Mouse (Mus musculus): Measurements from ENCODE around the gene Dnah2. TPM values are rescaled to one million over a fixed set of nuclear protein-coding genes. Genes with fewer than 3 reads are reported as not detected.

The Dnah2 gene
- total and polyA plus RNA-seq, 3 experiments, result 0.04 to 0.07 TPM; not detected in 1

DNA sequence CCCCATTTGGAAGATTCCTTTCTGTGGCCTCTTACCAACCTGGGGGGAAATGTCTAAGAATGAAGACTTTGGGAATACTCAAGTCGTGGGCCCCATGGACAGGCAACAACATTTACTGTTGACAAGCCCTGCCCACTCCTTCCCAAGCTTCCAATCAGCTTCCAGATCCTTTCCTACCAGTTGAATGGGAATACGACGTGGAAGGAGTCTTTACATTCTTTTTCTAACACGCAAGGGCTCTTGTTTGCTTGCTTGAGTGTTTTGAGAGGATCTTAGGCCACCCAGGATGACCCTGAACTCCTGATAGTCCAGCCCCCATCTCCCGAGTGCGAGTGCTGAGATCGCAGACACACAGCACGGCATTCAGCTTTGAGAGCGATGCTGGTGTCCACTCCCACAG is 47.4 kb downstream of the Dnah2 start:
- no peaks in the 10 kb centered on the region for H3K79me2 ChIP-seq (ENCODE audit: control insufficient read depth, insufficient read depth, low read length, poor library complexity)
- peaks cover 0 to 5% of the 10 kb centered on the region in 2 experiments; a peak in 2 of 4 replicates for H3K36me3 ChIP-seq (ENCODE audit: control insufficient read depth in 1 of 2, insufficient read depth in 2 of 2, low read length in 2 of 2)
- peaks cover 2 to 22% of the 10 kb centered on the region in 2 experiments; a peak in 3 of 4 replicates for H3K4me1 ChIP-seq (ENCODE audit: control insufficient read depth in 1 of 2, insufficient read depth in 2 of 2, low read length in 2 of 2)
- no peak for TF ChIP-seq SMC3 (IDR thresholded peaks at IDR 0.05; ENCODE audit: low read depth, low read length)
- no peak for TF ChIP-seq RAD21 (IDR thresholded peaks at IDR 0.05; ENCODE audit: low read depth, low read length)
- no peak for TF ChIP-seq TBP (IDR thresholded peaks at IDR 0.05; ENCODE audit: low read depth, low read length)
- TF ChIP-seq HCFC1 (IDR thresholded peaks at IDR 0.05; ENCODE audit: low read depth, low read length), result no peak
- TF ChIP-seq CHD1 (IDR thresholded peaks at IDR 0.05; ENCODE audit: low read depth, low read length), result no peak
- no peak for TF ChIP-seq NELFE (IDR thresholded peaks at IDR 0.05; ENCODE audit: low read depth, low read length)
- TF ChIP-seq POLR2AphosphoS5 (IDR thresholded peaks at IDR 0.05; ENCODE audit: borderline replicate concordance, low read depth, low read length), result no peak
- no peak for TF ChIP-seq JUND (IDR thresholded peaks at IDR 0.05; ENCODE audit: low read depth, low read length)
- TF ChIP-seq ELF1 (IDR thresholded peaks at IDR 0.05; ENCODE audit: low read depth, low read length), result no peak
- no peak for TF ChIP-seq EP300 (IDR thresholded peaks at IDR 0.05; ENCODE audit: low read depth in 1 of 2, low read length in 2 of 2)
- no peak for TF ChIP-seq USF2 (IDR thresholded peaks at IDR 0.05; ENCODE audit: borderline replicate concordance in 1 of 2, insufficient read depth in 1 of 2, low read depth in 1 of 2, low read length in 2 of 2)
- H3K9me3 ChIP-seq (replicated peaks; ENCODE audit: insufficient read depth, low read length), result no peaks in the 10 kb centered on the region
- no peak for DNase-seq (ENCODE audit: low read depth, low spot score)
- no peak overlapping the region for H3K9ac ChIP-seq (ENCODE audit: control insufficient read depth, low read depth, low read length, poor library complexity, severe bottlenecking)
- H3K4me3 ChIP-seq (ENCODE audit: control insufficient read depth in 1 of 2, insufficient read depth in 1 of 2, low read depth in 2 of 2, low read length in 2 of 2), result no peak overlapping the region
- H3K27me3 ChIP-seq (ENCODE audit: control insufficient read depth in 1 of 2, insufficient read depth in 2 of 2, low read length in 2 of 2), result peaks cover 0 to 2% of the 10 kb centered on the region in 2 experiments; a peak in 2 of 4 replicates
- H3K27ac ChIP-seq (ENCODE audit: control insufficient read depth, low read depth, low read length), result no peak overlapping the region

DNA sequence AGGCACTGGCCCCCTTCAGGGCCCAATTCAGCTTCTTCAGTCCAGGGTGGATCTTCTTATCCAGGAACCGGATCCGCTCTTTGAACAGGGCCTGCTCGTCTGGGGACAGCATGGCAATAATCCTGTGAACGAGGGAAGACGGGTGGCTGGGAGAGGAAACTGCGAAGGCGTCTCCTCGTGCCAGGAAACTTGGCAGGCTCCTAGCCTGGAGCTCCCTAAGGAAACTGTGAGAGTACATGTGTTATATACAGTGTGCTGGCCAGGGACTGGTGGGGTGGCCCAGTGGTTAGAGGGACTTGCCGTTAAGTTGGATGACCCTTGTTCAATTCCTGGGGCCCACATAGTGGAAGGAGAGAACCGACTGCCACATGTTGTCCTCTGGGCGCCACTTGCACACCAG is 49.8 kb downstream of the Dnah2 start:
- no peaks in the 10 kb centered on the region for H3K79me2 ChIP-seq (ENCODE audit: control insufficient read depth, insufficient read depth, low read length, poor library complexity)
- H3K36me3 ChIP-seq (ENCODE audit: control insufficient read depth in 1 of 2, insufficient read depth in 2 of 2, low read length in 2 of 2), result peaks cover 0 to 5% of the 10 kb centered on the region in 2 experiments; a peak in 2 of 4 replicates
- no peak for TF ChIP-seq ZC3H11A (IDR thresholded peaks at IDR 0.05; ENCODE audit: low read depth, low read length)
- TF ChIP-seq USF2 (IDR thresholded peaks at IDR 0.05; ENCODE audit: borderline replicate concordance in 1 of 2, insufficient read depth in 1 of 2, low read depth in 1 of 2, low read length in 2 of 2), result no peak
- no peak for TF ChIP-seq POLR2A (IDR thresholded peaks at IDR 0.05; ENCODE audit: control insufficient read depth in 1 of 2, insufficient read depth in 1 of 2, low read depth in 1 of 2, low read length in 2 of 2, poor library complexity in 1 of 2)
- no peak for TF ChIP-seq MAX (IDR thresholded peaks at IDR 0.05; ENCODE audit: low read length)
- TF ChIP-seq CHD2 (IDR thresholded peaks at IDR 0.05; ENCODE audit: low read length), result no peak
- no peak for TF ChIP-seq TCF12 (IDR thresholded peaks at IDR 0.05; ENCODE audit: low read depth, low read length)
- no peak for TF ChIP-seq JUND (IDR thresholded peaks at IDR 0.05; ENCODE audit: low read depth, low read length)
- no peak for TF ChIP-seq NELFE (IDR thresholded peaks at IDR 0.05; ENCODE audit: low read depth, low read length)
- no peak for TF ChIP-seq ELF1 (IDR thresholded peaks at IDR 0.05; ENCODE audit: low read depth, low read length)
- no peak for TF ChIP-seq EP300 (IDR thresholded peaks at IDR 0.05; ENCODE audit: low read depth in 1 of 2, low read length in 2 of 2)
- peaks cover 2 to 22% of the 10 kb centered on the region in 2 experiments; a peak in 3 of 4 replicates for H3K4me1 ChIP-seq (ENCODE audit: control insufficient read depth in 1 of 2, insufficient read depth in 2 of 2, low read length in 2 of 2)
- H3K27me3 ChIP-seq (ENCODE audit: control insufficient read depth in 1 of 2, insufficient read depth in 2 of 2, low read length in 2 of 2), result no peaks in the 10 kb centered on the region; a peak in 1 of 4 replicates
- no peaks in the 10 kb centered on the region for H3K9me3 ChIP-seq (replicated peaks; ENCODE audit: insufficient read depth, low read length)
- DNase-seq (ENCODE audit: low read depth, low spot score), result no peak
- H3K4me3 ChIP-seq (ENCODE audit: control insufficient read depth in 1 of 2, insufficient read depth in 1 of 2, low read depth in 2 of 2, low read length in 2 of 2), result no peak overlapping the region
- no peak overlapping the region for H3K9ac ChIP-seq (ENCODE audit: control insufficient read depth, low read depth, low read length, poor library complexity, severe bottlenecking)
- no peak overlapping the region for H3K27ac ChIP-seq (ENCODE audit: control insufficient read depth, low read depth, low read length)

Data from MEL (cell line).